Mouse (Mus musculus) heart, postnatal 0 days (tissue): ENCODE data around the gene Rita1. TPM values are rescaled to one million over a fixed set of nuclear protein-coding genes. Genes with fewer than 3 reads are reported as not detected.

Source experiments
- ATAC-seq: fragments of 200-750 bp; cut with Nextera tagmentation; 2 replicates; pipeline ENCODE4 v1.8.0; 2017; ENCODE audit warnings: low read depth, moderate number of reproducible peaks, moderate library complexity; ENCODE audit not compliant: insufficient read depth
- DNase-seq: peaks from one replicate; pipeline ENCODE4 v3.0.0-alpha.2; 2016; ENCODE audit warnings: low spot score
- H3K27ac ChIP-seq: fragments of 300-500 bp; sonication (generic); 2 replicates; pipeline ENCODE4 v1.5.1; 2014; ENCODE audit warnings: low read depth, mild to moderate bottlenecking
- H3K27me3 ChIP-seq: fragments of 300-500 bp; sonication (generic); 2 replicates; pipeline ENCODE4 v1.6.1; 2014; ENCODE audit warnings: low read length, mixed read lengths; ENCODE audit not compliant: control insufficient read depth, insufficient read depth
- H3K36me3 ChIP-seq: fragments of 300-500 bp; sonication (generic); replicated peaks from 2 replicates; pipeline ENCODE4 v1.6.1; 2014; ENCODE audit warnings: low read length, mixed read lengths; ENCODE audit not compliant: control insufficient read depth, insufficient read depth
- H3K4me1 ChIP-seq: fragments of 300-500 bp; sonication (generic); 2 replicates; pipeline ENCODE4 v1.6.1; 2014; ENCODE audit warnings: antibody characterized with exemption; ENCODE audit not compliant: control insufficient read depth, insufficient read depth
- H3K4me2 ChIP-seq: fragments of 300-500 bp; sonication (generic); 2 replicates; pipeline ENCODE4 v1.6.1; 2014; ENCODE audit warnings: low read depth, mild to moderate bottlenecking, low read length, moderate library complexity
- H3K4me3 ChIP-seq: fragments of 300-500 bp; sonication (generic); 2 replicates; pipeline ENCODE4 v1.5.1; 2014; ENCODE audit warnings: low read depth, low read length
- H3K9ac ChIP-seq: fragments of 300-500 bp; sonication (generic); replicated peaks from 2 replicates; pipeline ENCODE4 v1.6.1; 2014; ENCODE audit warnings: low read depth, low read length, mixed read lengths
- H3K9me3 ChIP-seq: fragments of 300-500 bp; sonication (generic); replicated peaks from 2 replicates; pipeline ENCODE4 v1.6.1; 2016; ENCODE audit warnings: low read length; ENCODE audit not compliant: control insufficient read depth
- CTCF ChIP-seq: IDR thresholded peaks from 2 replicates; pipeline ENCODE4 v1.5.1; 2016; ENCODE audit warnings: antibody characterized with exemption, control low read depth, low read depth
- EP300 ChIP-seq: IDR thresholded peaks from 2 replicates; pipeline ENCODE4 v1.6.1; 2016; ENCODE audit warnings: antibody characterized with exemption, low read depth
- WGBS: fragments of 180-500 bp; shearing (Covaris S2); extraction: QIAGEN DNeasy Blood & Tissue Kit; methylation state at CpG from one replicate; pipeline ENCODE4 v1.1.7; 2014; 5-methylcytosine and 5-hydroxymethylcytosine counted together
- polyA plus RNA-seq: library from polyadenylated mRNA; unstranded; fragments of >200 nt; fragmentation: Nextera tagmentation; extraction: Ambion mirVana; gene quantifications from 2 replicates; pipeline ENCODE4 v1.2.1, GENCODE M21; 2015
- total RNA-seq: library from RNA; depleted of rRNA; stranded (reverse); fragments of >200 nt; gene quantifications from 2 replicates; pipeline ENCODE4 v1.2.3, GENCODE M21; 2014; ENCODE audit warnings: low replicate concordance

Rita1 gene
- total and polyA plus RNA-seq, 2 experiments from 2014 or later, result 15.7 to 24.5 TPM

DNA sequence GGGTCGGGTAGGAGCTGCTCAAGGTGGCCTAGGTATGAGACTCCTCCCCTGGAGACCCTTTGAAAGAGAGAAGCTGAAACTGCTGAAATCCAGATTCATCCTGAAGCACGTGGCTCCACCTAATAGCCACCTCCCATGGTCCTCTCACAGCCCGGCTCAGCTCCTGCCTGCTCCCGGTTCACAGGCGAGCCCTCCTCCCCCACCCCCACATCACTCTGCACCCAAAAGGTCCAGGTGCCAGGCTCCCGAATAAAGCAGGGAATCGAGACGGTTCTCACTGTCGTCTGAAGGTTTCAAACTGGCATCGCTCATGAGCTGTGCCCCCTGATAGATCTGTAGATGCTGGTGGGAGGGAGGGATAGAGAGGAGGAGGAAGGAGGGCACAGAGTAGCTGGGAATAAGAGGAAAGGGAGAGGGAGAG lies 7.1 kb downstream of the Rita1 start:
- 0 out of 2 replicates have a peak, but pooled peaks have one; percentile 2 for ATAC-seq
- Histone ChIP-seq H3K4me3 (peak overlapping the region; percentile 20), H3K27ac (no peak overlapping the region), H3K27me3 (peaks cover 3% of the 10 kb centered on the region; the same call in 1 of the 2 replicates), H3K4me1 (0 out of 2 replicates have a peak, but pooled peaks cover 10% of the 10 kb centered on the region), H3K4me2 (peak overlapping the region; percentile 58), H3K9me3 (no peaks in the 10 kb centered on the region), H3K36me3 (no peaks in the 10 kb centered on the region), H3K9ac (no peak overlapping the region)
- 1% methylated on average over 10 of the region's 10 CpGs for WGBS
- no peak for DNase-seq
- TF ChIP-seq CTCF (no peak), EP300 (no peak)

DNA sequence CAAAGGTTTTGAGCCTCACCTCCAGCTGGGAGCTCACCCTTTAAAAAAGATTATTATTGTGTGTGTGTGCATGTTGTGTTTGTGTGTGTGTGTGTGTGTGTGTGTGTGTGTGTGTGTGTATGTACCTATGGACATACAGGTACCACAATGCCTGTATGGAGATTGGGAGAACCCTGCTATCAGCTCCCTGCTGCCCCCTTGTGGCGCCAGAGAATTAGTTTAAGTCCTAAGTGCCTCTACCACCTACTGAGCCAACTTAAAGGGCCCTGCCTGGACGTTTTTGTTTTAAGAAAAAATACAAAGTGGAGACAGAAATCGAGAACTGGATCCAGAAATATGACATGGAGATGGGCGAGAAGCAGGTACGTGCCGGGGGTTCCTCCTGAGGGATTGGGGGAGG lies 7.5 kb downstream of the Rita1 start:
- no peak overlapping the region for H3K27ac ChIP-seq
- 0 out of 2 replicates have a peak, but pooled peaks cover 12% of the 10 kb centered on the region for H3K4me1 ChIP-seq
- H3K36me3 ChIP-seq, result no peaks in the 10 kb centered on the region
- peaks cover 7% of the 10 kb centered on the region; the same call in 1 of the 2 replicates for H3K27me3 ChIP-seq
- no peaks in the 10 kb centered on the region for H3K9me3 ChIP-seq
- TF ChIP-seq CTCF (peak; percentile 72), EP300 (no peak)
- WGBS, result 3% methylated on average over 6 of the region's 6 CpGs
- H3K4me2 ChIP-seq, result peak overlapping the region; percentile 58
- ATAC-seq (no peak), DNase-seq (peak; percentile 55)
- peak overlapping the region; percentile 20 for H3K4me3 ChIP-seq
- H3K9ac ChIP-seq, result no peak overlapping the region

DNA sequence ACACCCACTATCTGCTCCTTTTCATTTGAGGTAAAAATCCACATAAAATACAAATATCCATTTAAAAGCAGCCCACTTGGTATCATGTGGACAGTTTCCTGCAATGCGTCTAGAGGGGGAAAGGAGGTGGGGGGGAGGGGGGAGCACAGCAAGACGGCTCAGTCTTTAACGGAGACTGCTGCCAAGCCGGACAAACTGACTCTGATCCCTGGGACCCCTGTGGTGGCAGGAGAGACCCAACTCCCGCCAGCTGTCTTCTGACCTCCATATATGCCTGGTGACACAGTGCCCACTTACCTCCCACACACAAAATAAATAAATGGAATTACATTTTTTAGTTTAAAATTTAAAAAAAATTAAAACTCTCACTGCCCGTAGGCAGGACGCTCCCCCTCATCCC lies 8.9 kb downstream of the Rita1 start:
- no peaks in the 10 kb centered on the region for H3K9me3 ChIP-seq
- H3K4me1 ChIP-seq, result 0 out of 2 replicates have a peak, but pooled peaks cover 12% of the 10 kb centered on the region
- WGBS, result 70% methylated on average over 7 of the region's 7 CpGs
- H3K27ac ChIP-seq, result no peak overlapping the region
- DNase-seq, result no peak
- H3K4me3 ChIP-seq, result no peak overlapping the region
- H3K4me2 ChIP-seq, result no peak overlapping the region
- no peak for ATAC-seq
- H3K9ac ChIP-seq, result no peak overlapping the region
- TF ChIP-seq CTCF (no peak), EP300 (no peak)
- H3K27me3 ChIP-seq, result peaks cover 16% of the 10 kb centered on the region; the same call in 1 of the 2 replicates
- H3K36me3 ChIP-seq, result no peaks in the 10 kb centered on the region

DNA sequence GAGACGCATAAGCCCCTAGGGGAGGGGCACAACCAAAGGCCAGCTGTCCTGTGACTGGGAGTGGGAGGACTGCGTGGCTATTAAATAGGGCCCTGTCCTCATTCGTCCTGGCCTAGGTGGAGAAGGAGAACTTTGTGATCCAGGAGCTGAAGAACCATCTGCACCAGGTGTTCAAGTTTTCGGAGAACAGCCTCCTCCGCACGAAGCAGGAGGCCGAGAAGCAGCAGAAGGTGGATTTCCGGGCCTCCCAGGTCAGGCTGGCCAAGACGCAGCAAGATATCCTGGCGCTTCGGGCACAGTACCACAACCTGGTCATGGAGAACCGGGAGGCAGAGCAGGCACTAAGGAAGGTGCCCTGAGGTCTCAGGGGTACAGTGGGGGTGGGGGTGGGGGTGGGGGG lies 10.2 kb downstream of the Rita1 start:
- TF ChIP-seq EP300, result no peak
- no peak for TF ChIP-seq CTCF
- peaks cover 19% of the 10 kb centered on the region; the same call in 1 of the 2 replicates for H3K27me3 ChIP-seq
- WGBS, result 93% methylated on average over 12 of the region's 12 CpGs
- H3K27ac ChIP-seq, result no peak overlapping the region
- 0 out of 2 replicates have a peak, but pooled peaks cover 12% of the 10 kb centered on the region for H3K4me1 ChIP-seq
- no peak for ATAC-seq
- H3K4me3 ChIP-seq, result no peak overlapping the region
- H3K4me2 ChIP-seq, result no peak overlapping the region
- H3K36me3 ChIP-seq, result no peaks in the 10 kb centered on the region
- H3K9me3 ChIP-seq, result no peaks in the 10 kb centered on the region
- H3K9ac ChIP-seq, result no peak overlapping the region
- DNase-seq, result no peak

DNA sequence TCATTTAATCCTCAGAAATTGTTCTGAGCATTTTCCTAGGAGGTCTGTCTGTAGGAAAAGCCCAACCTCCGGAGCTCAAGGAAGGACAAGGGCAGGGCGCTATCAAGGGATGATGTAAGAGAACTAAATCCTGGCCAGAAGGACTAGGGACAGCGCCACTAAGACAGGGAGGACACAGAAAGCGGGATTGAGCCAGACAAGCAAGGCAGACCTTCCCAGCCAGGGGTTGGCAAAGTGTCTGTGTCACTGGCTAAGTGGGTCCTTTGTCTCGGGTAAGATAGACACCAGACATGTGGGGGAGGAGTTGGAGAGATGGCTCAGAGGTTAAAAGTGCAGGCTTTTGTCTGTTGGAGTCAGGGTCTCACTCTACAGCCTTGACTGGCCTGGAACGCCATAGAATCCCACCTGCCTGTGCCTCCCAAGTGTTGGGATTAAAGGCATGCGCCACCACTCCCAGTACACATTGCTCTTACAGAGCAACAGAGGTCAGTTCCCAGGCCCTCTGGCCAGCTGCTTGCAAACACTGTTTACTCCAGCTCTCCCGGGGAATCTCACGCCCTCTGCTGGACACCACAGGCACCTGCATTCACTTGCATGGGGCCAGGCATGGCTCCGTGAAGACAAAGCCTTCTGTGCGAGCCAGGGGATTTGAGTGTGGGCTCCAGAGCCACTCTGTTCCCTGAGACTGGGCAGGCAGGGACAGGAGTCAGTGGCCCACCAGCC lies 11.3 kb downstream of the Rita1 start:
- Histone ChIP-seq H3K36me3 (no peaks in the 10 kb centered on the region), H3K4me1 (0 out of 2 replicates have a peak, but pooled peaks cover 12% of the 10 kb centered on the region), H3K27ac (0 out of 2 replicates have a peak overlapping the region, but pooled peaks have one; percentile 18), H3K27me3 (peaks cover 25% of the 10 kb centered on the region; the same call in 1 of the 2 replicates), H3K9ac (no peak overlapping the region), H3K4me3 (no peak overlapping the region), H3K4me2 (no peak overlapping the region), H3K9me3 (no peaks in the 10 kb centered on the region)
- WGBS, result 40% methylated on average over 11 of the region's 11 CpGs
- DNase-seq (peak; percentile 37), ATAC-seq (peak; percentile 40)
- TF ChIP-seq EP300, result no peak
- peak; percentile 53 for TF ChIP-seq CTCF
